ENCODE assay signal across 8 mouse cellular contexts in the genomic region with DNA sequence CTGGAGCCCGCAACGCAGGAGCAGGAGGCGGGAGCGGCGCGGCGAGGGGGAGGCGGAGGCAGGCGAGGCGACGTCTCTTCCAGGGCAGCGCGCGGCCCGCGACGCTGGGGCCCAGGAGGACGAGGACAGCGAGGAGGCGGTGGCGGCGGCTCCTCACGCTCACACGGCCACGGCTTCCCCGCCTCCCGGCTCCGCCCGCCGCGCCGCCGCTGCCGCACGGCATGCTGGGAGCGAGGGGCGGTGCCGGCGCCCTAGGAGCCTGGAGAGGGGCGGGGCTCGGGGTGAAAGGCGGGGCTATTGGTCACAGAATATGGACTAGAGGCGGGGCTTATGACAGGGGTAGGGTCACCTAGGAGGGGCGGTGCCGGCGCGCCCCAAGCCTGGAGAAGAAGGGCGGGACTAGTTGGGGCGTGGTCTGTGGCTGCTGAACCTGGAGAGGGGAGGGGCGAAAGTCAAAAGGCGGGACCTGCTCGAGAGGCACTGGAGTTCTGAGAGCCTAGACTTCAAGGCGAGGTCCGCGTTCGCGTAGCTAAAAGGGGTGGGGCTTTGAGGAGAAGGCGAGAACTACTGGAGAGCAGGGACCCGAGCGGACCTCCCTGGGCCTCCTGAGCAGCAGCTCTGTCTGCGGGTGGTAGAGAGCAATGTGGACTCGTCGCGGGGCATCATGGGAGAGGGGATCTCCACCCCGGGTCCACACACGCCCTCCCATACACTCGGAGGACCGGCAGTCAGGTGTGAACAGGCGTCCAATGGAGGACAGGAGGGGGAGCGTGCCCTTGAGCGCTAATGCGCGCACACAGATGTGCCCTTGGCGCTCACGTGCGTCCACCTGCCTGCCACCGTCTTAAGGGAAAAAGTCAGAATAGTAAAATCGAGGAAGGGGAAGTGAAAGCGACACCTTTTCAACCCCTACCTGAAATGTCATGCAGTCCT. TPM values are rescaled to one million over a fixed set of nuclear protein-coding genes. Genes with fewer than 3 reads are reported as not detected.
DNase-seq lines count a peak whose midpoint lies in the region; ATAC-seq and TF ChIP-seq lines count a peak whose summit lies in the region.

Gene Smg1, minus strand, starts transcription at position 218 of the 933 bp plus-strand sequence.

- no peaks in the 10 kb centered on the region for H3K36me3 ChIP-seq in ES-E14 (ENCODE audit: control insufficient read depth, insufficient read depth, low read length, poor library complexity, severe bottlenecking)
- no peaks in the 10 kb centered on the region for H3K36me3 ChIP-seq in forebrain, embryonic 15.5 days

- peak within 1 kb of the TSS; percentile 97 for H3K9ac ChIP-seq in ES-E14 (ENCODE audit: insufficient read depth, low read depth, low read length, poor library complexity, severe bottlenecking)
- peak within 1 kb of the TSS; percentile 79 for H3K9ac ChIP-seq in forebrain, embryonic 15.5 days (replicated peaks)

- peak; percentile 99 for DNase-seq in ES-E14 (ENCODE audit: low read depth, low spot score)
- peak; percentile 98 for DNase-seq in cerebellum, adult 11-12 months
- peak; percentile 98 for DNase-seq in heart, postnatal 25 days (ENCODE audit: low spot score)
- DNase-seq in layer of hippocampus, adult 18-20 months (ENCODE audit: low spot score in 2 of 2), result peak; percentile 97 to 98
- DNase-seq in lung, adult 2 months, result peak; percentile 99
- peak; percentile 99 for DNase-seq in thymus, adult 18-20 months

- H3K4me3 ChIP-seq in ES-E14 (ENCODE audit: insufficient read depth in 1 of 2, low read depth in 1 of 2, low read length in 2 of 2, poor library complexity in 1 of 2, severe bottlenecking in 1 of 2), result peak within 1 kb of the TSS; percentile 99
- peak within 1 kb of the TSS; percentile 80 for H3K4me3 ChIP-seq in forebrain, embryonic 15.5 days
- peak within 1 kb of the TSS; percentile 78 for H3K4me3 ChIP-seq in lung, adult 2 months (replicated peaks; ENCODE audit: extremely low read depth, low read depth, low read length)

- peaks cover 0 to 10% of the 10 kb centered on the region in 2 experiments; a peak in 2 of 4 replicates for H3K4me1 ChIP-seq in ES-E14 (ENCODE audit: control insufficient read depth in 2 of 2, insufficient read depth in 2 of 2, low read length in 2 of 2, poor library complexity in 1 of 2)
- H3K4me1 ChIP-seq in forebrain, embryonic 15.5 days, result peaks cover 20% of the 10 kb centered on the region
- peaks cover 5% of the 10 kb centered on the region for H3K4me1 ChIP-seq in lung, adult 2 months (ENCODE audit: control insufficient read depth, insufficient read depth, low read length)

- H3K4me2 ChIP-seq in forebrain, embryonic 15.5 days (replicated peaks), result peak within 1 kb of the TSS; percentile 66

- H3K9me3 ChIP-seq in ES-E14 (ENCODE audit: control insufficient read depth, insufficient read depth, low read depth, low read length), result no peaks in the 10 kb centered on the region
- no peaks in the 10 kb centered on the region for H3K9me3 ChIP-seq in forebrain, embryonic 15.5 days

- TF ChIP-seq POLR2A in lung, adult 2 months (IDR thresholded peaks at IDR 0.05; ENCODE audit: borderline replicate concordance, extremely low read depth, low read depth, low read length), result peak; percentile 76; the same call in 1 of the 2 replicates

- no peak for TF ChIP-seq CTCF in lung, adult 2 months (IDR thresholded peaks at IDR 0.05; ENCODE audit: insufficient read depth, low read length)

- in situ Hi-C loops in ES-E14 (cut with MboI; ENCODE audit: low sequenced_read_pairs in 2 of 2, unreplicated experiment in 2 of 2), result no loop called here

- intact Hi-C loops in heart, postnatal 25 days (cut with DNase I), result loop anchor here (5.0 kb wide), 1 partner anchor 34 kb away; no protein-coding TSS in a partner anchor

- 1% methylated on average over 68 of the region's 79 CpGs for WGBS in forebrain, embryonic 15.5 days
- 2% methylated on average over 78 of the region's 79 CpGs for WGBS in lung, adult 2 months

- peak within 1 kb of the TSS; percentile 79 for H3K27ac ChIP-seq in ES-E14 (ENCODE audit: insufficient read depth, low read depth, low read length, poor library complexity, severe bottlenecking)
- peak within 1 kb of the TSS; percentile 89 for H3K27ac ChIP-seq in forebrain, embryonic 15.5 days (replicated peaks)

- peak; percentile 95 for ATAC-seq in forebrain, embryonic 15.5 days (replicated peaks)
- ATAC-seq in neutrophil, adult 5-6 weeks (ENCODE audit: extremely low read depth, insufficient number of reproducible peaks, low FRiP score, poor library complexity, severe bottlenecking), result peak; percentile 86

- no peaks in the 10 kb centered on the region for H3K27me3 ChIP-seq in forebrain, embryonic 15.5 days

TF ChIP-seq in ES-E14, 5 proteins besides CTCF, POLR2A, EP300 and RAD21:
- TF ChIP-seq ZNF384 (IDR thresholded peaks at IDR 0.05; ENCODE audit: low read depth, low read length) (no peak), MAFK (IDR thresholded peaks at IDR 0.05; ENCODE audit: insufficient read depth, low read depth, low read length) (no peak), ZC3H11A (IDR thresholded peaks at IDR 0.05; ENCODE audit: borderline replicate concordance, low read depth, low read length) (no peak), HCFC1 (IDR thresholded peaks at IDR 0.05; ENCODE audit: borderline replicate concordance, insufficient read depth, low read length) (peak; percentile 74), CHD2 (IDR thresholded peaks at IDR 0.05; ENCODE audit: low read depth, low read length) (peak; percentile 22; the same call in 1 of the 2 replicates)

RNA-seq across cellular contexts. Expression of gene Smg1, which starts in this region (rescaled TPM):
- total RNA-seq in ES-E14 (2012; rRNA removed), result 55.3 and 61.9 TPM in 2 replicates
- 21.0 and 24.4 TPM in 2 replicates for polyA plus RNA-seq in forebrain, embryonic 15.5 days (2015; fragmentation: Nextera tagmentation; extraction: Ambion mirVana)
- total RNA-seq in heart, postnatal 25 days (2021), result 10 to 100 TPM; 35.9 to 41.0 TPM
- 10 to 100 TPM; 76.7 to 78.0 TPM for total RNA-seq in layer of hippocampus, adult 18-20 months (2021)
- polyA plus RNA-seq in lung, adult 2 months (2012; rRNA removed), result 21.8 and 24.9 TPM in 2 replicates
- total RNA-seq in neutrophil, adult 5-6 weeks (2017), result 169 and 178 TPM in 2 replicates

Comparison
In these comparisons a context has a peak if more than half of its experiments do, and no peak if none do; other contexts are left out.
1. Peak in every context shown above with its lines: DNase-seq, ATAC-seq, H3K4me3 ChIP-seq and H3K27ac ChIP-seq.